Mouse (Mus musculus) olfactory bulb, adult 2 months (tissue): Measurements from ENCODE around the gene Med27. TPM values are rescaled to one million over a fixed set of nuclear protein-coding genes. Genes with fewer than 3 reads are reported as not detected.

Experiments
- H3K27ac ChIP-seq: fragments of 200-500 bp; 2 replicates; pipeline ENCODE4 v1.5.1; 2012; ENCODE audit warnings: low read depth, low read length; ENCODE audit not compliant: insufficient read depth
- H3K4me1 ChIP-seq: fragments of 200-500 bp; 2 replicates; pipeline ENCODE4 v1.6.1; 2012; ENCODE audit warnings: low read length; ENCODE audit not compliant: control insufficient read depth, insufficient read depth
- H3K4me3 ChIP-seq: fragments of 200-500 bp; 2 replicates; pipeline ENCODE4 v1.5.1; 2012; ENCODE audit warnings: mild to moderate bottlenecking, low read depth, low read length, moderate library complexity; ENCODE audit not compliant: insufficient read depth
- CTCF ChIP-seq: fragments of 200-500 bp; IDR thresholded peaks from 2 replicates; pipeline ENCODE4 v1.5.1; 2012; ENCODE audit warnings: low read depth, mild to moderate bottlenecking, low read length, moderate library complexity; ENCODE audit not compliant: insufficient read depth
- POLR2A ChIP-seq: fragments of 200-500 bp; IDR thresholded peaks from 2 replicates; pipeline ENCODE4 v1.6.1; 2012; ENCODE audit warnings: mild to moderate bottlenecking, low read depth, low read length, moderate library complexity; ENCODE audit not compliant: insufficient read depth
- WGBS: fragments of 180-500 bp; shearing (Covaris S2); methylation state at CpG from one replicate; pipeline ENCODE4 v1.1.7; 2018; 5-methylcytosine and 5-hydroxymethylcytosine counted together
- polyA plus RNA-seq: library from polyadenylated mRNA; stranded (reverse); fragments of >200 nt; gene quantifications from 2 replicates; pipeline ENCODE4 v1.2.4, GENCODE M21; 2012; ENCODE audit warnings: low replicate concordance; ENCODE audit not compliant: missing spikeins, insufficient read depth, insufficient read length

Med27 gene
- polyA plus RNA-seq, 1 experiment, result not detected

DNA sequence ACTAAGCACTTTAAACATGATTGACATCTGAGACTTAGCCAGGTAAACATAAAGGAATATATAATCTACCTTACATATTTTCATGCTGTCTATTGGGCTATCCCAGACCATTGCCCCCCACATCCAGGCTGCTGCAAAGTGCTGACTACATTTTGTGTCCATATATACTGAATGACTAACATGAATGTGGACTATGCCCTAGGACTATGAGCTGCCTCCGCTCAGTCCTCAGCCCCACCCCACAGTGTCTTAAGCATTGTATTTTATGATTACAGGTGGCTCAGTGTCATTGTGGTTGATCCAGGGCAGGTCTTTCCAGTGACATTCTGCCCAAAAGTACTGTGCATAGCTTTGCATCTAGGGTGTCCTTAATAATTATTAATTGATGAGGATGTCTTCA, 8.2 kb upstream of the Med27 start:
- H3K4me1 ChIP-seq, result no peaks in the 10 kb centered on the region
- no peak overlapping the region for H3K4me3 ChIP-seq
- WGBS, result 86% methylated on average over 1 of the region's 1 CpGs
- TF ChIP-seq POLR2A (no peak), CTCF (no peak)
- H3K27ac ChIP-seq, result no peak overlapping the region

DNA sequence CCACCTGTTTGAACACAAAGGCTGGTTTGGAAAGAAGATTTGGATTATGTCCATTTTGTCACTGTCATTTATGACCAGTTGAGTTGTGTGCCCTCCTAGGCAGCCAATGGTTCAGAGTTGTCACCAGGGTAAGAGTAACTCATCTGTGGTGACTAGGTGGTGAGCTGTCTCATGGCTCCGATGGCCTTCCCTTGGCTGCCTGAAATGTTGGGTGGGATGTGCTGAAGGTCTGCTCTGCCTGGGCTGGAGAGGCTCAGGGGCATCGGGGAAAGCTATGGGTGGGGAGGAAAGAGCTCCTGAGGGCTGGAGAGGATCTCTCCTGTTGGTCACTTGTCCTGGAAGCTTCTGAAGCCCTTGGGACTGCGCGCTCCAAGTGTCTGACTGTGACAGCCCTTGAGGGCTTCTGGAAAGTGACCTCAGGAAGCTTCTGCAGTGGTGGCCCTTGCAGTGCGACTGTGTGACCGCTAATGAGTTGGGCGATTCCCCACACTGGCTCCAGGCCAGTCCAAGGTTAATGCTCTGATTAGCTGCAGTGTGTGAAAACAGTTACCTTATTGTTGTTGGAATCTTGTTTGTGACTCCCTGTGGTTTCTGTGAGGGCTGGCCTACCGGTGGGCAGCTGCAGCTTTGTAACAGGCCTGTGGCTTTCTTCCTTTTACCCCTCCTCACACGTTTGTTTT, 12.2 kb downstream of the Med27 start:
- TF ChIP-seq POLR2A, result no peak
- no peak for TF ChIP-seq CTCF
- Histone ChIP-seq H3K27ac (no peak overlapping the region), H3K4me3 (no peak overlapping the region), H3K4me1 (peaks cover 13% of the 10 kb centered on the region; the same call in 1 of the 2 replicates)
- 62% methylated on average over 9 of the region's 9 CpGs for WGBS

DNA sequence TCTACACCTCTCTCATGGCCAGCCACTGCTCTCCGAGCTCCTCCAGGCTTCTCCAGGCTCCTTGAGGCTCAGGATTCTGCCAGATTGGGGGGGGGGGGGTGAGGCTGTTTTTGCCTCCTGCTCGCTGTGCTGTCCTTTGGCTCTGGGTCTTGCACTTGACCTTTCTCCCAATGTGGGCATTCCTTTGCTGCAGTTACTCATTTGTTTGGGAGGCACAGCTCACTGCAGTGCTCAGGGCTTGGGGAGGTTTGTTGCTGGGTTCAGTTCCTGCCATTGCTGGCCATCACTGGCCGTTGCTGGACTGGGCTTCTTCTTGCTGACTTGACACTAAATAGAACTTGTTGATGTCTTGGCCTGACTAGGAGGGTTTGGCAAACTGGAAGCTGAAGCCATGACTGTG, 14.3 kb downstream of the Med27 start:
- Histone ChIP-seq H3K27ac (no peak overlapping the region), H3K4me1 (peaks cover 13% of the 10 kb centered on the region; the same call in 1 of the 2 replicates), H3K4me3 (no peak overlapping the region)
- 81% methylated on average over 3 of the region's 3 CpGs for WGBS
- no peak for TF ChIP-seq POLR2A
- TF ChIP-seq CTCF, result no peak

DNA sequence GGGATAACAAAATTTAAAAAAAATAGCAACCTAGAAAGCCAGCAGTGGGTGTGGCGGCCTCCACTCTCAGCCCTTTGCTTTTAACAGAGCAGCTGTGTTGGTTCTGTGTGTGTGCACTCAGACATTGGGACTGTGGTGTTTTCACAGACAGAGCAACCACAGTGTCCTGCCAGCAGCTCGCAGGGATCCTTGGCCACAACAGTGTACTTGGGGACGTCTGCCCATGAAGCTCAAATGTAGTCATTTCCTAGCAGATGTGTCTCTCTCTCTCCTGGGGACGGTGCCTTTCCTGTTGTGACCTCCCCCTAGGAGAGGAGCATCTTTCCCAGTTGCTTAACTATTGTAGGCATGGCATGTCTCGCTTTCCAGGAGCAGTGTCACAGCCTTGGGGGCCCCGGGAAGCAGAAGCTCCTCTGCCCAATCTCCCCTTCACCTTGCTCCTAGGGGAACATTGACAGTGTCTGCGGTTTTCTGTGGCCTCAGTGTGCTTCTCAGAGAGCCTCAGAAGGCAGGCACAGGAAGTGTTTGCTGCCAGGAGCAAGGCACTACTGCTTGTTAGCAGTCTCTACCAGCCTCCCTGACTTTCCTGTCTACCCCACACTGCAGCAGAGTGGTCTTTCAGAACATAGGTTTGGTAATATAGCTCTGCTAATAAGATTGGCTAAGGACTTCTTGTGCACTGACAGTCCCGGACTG, 18.5 kb downstream of the Med27 start:
- Histone ChIP-seq H3K4me3 (no peak overlapping the region), H3K4me1 (peaks cover 6% of the 10 kb centered on the region; the same call in 1 of the 2 replicates), H3K27ac (no peak overlapping the region)
- 85% methylated on average over 8 of the region's 8 CpGs for WGBS
- TF ChIP-seq POLR2A, result no peak
- no peak for TF ChIP-seq CTCF

DNA sequence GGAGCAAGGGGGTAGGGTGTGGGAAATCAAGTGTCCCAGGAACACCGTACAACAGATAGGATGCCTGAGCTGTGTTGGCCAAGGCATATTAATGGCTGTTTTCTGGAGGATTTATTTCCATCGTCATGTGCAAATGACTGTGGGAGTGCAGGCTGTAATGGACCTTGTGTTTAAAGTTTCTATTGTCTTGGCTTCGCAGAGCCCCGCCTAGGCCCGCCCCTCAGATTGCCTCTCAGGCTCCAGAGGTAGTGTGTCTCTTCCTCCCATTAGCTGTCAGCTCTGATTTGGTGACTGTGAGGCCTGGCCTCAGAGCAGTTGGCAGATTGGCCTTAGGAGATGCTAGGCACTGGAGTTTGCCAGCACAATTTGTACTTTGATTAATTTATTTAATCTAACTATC, 22.1 kb downstream of the Med27 start:
- 62% methylated on average over 5 of the region's 5 CpGs for WGBS
- no peaks in the 10 kb centered on the region; the same call in 1 of the 2 replicates for H3K4me1 ChIP-seq
- TF ChIP-seq CTCF, result no peak
- no peak for TF ChIP-seq POLR2A
- H3K4me3 ChIP-seq, result no peak overlapping the region
- no peak overlapping the region for H3K27ac ChIP-seq

DNA sequence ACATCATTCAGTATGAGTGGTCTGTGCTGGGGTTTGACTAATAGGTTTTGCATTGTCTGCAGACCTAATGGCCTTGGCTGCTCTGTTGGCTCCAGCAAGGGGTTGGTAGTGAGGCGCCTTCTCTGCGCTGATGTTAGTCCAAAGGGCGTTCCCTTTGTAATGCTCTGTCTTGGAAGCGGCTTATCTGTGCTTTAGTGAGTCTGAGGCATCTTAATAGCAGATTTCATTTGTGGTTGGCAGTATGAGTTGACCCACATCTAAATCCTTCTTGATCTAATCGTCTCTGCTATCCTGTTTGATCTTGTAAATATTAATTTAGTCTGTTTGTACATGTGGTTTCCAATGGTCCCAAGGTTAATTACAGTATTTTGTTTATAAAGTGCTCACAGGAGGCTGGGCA, 25.6 kb downstream of the Med27 start:
- 84% methylated on average over 5 of the region's 5 CpGs for WGBS
- Histone ChIP-seq H3K4me3 (no peak overlapping the region), H3K27ac (no peak overlapping the region), H3K4me1 (no peaks in the 10 kb centered on the region; the same call in 1 of the 2 replicates)
- TF ChIP-seq POLR2A (no peak), CTCF (no peak)

DNA sequence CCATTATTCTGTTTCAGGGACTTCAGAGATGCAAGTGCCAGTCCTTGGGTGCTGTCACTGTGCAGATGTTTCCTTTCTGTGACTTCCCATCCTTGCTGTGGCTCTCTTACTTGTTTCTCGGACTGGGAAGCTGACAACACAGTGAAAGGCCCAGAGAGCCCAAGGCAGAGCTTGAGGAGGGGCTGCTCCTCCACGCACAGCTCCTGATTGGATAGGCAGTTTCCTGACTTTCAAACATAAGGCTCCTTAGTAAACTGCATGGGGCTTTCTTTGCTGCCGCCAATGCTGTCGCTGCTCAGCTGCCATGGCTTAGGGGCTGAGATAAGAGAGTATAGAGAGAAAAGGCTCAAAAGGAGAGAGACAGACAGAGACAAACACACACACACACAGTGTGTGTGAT, 35.1 kb downstream of the Med27 start:
- TF ChIP-seq CTCF, result no peak
- no peak for TF ChIP-seq POLR2A

DNA sequence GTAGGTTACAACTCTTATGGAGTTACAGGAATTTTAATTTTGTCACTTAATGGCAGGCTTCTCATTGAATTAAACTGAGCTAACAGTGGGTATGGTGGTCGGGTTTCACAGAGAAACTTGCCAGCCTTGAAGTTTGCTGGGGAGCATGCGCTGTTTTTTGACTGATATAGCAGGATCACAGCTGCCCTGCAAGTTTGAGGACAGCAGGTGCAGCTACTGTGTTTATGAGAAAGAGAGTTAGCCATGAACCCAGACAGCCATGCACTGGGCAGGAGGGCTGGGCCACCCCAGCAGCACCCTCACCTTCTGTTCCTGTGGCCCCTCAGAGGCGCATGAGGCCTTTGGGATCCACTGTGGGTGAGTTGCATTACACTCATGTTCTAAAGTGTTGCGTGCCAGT, 36.0 kb downstream of the Med27 start:
- H3K27ac ChIP-seq, result no peak overlapping the region
- H3K4me3 ChIP-seq, result no peak overlapping the region
- 96% methylated on average over 4 of the region's 4 CpGs for WGBS
- TF ChIP-seq POLR2A (no peak), CTCF (no peak)
- 0 out of 2 replicates have a peak, but pooled peaks cover 3% of the 10 kb centered on the region for H3K4me1 ChIP-seq

More for the DNA sequence above, 35.1 kb downstream of the Med27 start:
- no peak overlapping the region for H3K27ac ChIP-seq
- 0 out of 2 replicates have a peak, but pooled peaks cover 3% of the 10 kb centered on the region for H3K4me1 ChIP-seq
- H3K4me3 ChIP-seq, result no peak overlapping the region
- 79% methylated on average over 4 of the region's 4 CpGs for WGBS

DNA sequence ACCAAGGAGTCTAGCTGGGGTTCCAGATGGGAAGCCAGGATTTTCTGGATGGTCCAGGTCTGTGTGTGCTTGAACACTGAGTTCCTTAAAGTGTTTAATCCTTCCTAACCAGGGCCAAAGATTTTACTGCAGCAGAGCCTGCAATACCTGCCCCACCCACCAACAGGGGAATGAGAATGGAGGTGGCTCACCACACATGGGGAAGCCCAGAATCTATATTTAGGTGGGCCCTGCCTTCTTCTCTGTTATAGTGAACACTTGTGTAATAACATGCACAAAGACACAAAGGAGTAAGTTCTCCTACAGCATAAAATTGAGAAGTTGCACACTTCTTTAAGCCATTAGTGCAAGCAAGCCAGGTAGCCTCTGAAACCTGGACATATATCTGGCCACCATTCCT, 36.5 kb downstream of the Med27 start:
- 0 out of 2 replicates have a peak, but pooled peaks cover 3% of the 10 kb centered on the region for H3K4me1 ChIP-seq
- H3K4me3 ChIP-seq, result no peak overlapping the region
- no peak overlapping the region for H3K27ac ChIP-seq
- TF ChIP-seq CTCF, result no peak
- TF ChIP-seq POLR2A, result no peak
